Mouse (Mus musculus) frontal cortex, postnatal 14 days (tissue): Measurements from ENCODE around the gene Robo1.

ENCODE experiments used
- DNase-seq, 2 experiments: peaks; one replicate each; pipeline ENCODE4 v3.0.0; 2022; ENCODE audit warnings: low spot score in 2 of 2

Gene Robo1

DNA sequence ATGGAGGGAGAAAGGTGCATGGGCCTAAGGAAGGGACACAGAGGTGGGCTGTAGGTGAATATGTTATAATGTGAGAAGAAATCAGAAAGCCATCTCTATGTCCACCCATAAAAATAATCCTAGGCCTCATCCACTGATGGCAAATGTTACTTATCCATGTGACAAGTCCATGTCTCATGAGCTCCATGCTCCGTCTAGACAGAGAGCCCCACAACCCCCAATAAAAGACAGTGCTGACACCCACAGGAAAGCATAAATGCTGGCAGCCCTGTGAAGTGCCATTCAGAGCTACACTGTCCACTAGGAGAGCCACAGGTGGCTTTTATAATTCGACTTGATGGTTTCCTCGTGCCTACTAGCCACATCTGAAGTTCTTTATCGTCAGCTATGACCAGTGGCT, 694.6 kb downstream of the Robo1 start:
- no peak for DNase-seq

- DNase-seq, result no peak
Measured at GRCm38 (mm10) chr16:73004601-73005000, 696.5 kb downstream of the Robo1 start.

- no peak for DNase-seq
Measured at GRCm38 (mm10) chr16:73005831-73006230, 697.7 kb downstream of the Robo1 start.

DNA sequence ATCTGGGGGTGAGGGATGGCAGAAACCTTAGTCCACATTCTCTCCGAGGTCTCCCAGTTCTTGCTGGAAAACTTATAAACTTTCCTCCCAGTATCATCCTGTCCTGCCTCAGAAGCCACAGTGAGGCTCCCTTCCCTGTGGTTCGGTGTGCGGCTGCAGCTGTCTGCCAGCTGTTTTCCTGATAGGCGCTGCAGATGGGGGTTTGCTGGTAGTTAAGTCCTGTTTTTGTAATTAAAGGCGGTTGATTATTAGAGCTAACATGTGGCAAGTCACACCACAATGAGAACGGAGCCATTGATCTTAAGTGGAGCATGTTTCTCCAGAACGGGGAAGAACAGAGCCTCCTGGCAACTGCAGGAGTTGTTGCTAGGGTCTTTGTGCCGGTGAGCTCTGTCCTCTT, 699.3 kb downstream of the Robo1 start:
- no peak for DNase-seq

- DNase-seq, result no peak
Measured at GRCm38 (mm10) chr16:73011313-73011712, 703.2 kb downstream of the Robo1 start.

DNA sequence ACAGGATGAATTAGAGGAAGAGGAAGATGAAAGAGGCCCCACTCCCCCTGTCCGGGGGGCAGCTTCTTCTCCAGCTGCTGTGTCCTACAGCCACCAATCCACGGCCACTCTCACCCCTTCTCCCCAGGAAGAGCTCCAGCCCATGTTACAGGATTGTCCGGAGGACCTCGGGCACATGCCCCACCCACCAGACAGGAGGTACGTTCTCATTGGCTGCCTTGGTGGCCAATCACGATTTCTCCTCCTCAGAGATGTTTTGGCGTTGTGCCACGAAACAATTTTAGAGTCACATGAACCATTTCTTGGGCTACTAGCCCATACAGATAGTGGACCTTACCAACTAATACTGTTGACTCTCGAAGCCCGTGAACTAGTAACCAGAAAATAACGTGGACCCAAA, 704.8 kb downstream of the Robo1 start:
- no peak for DNase-seq

- no peak for DNase-seq
Measured at GRCm38 (mm10) chr16:73014544-73014943, 706.4 kb downstream of the Robo1 start.

DNA sequence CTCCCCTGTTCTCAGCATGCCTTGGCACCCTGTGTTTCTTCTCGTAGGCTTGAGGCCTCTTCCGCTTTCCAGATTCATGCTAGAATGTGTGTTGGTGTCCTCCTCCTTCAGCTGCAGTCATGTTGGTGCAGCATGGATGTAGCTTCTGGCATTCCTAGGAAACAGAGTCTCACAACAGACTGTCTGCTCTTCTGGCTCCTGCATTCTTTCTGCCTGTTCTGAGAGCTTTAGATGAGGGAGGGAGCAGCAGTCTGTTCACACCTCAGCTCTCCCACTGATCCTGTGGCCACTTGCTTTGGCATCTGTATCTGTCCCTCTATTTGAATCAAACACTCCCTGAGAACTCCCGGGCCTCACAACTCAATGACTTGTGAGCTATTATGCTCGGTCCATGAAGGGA, 707.9 kb downstream of the Robo1 start:
- DNase-seq, result no peak

DNA sequence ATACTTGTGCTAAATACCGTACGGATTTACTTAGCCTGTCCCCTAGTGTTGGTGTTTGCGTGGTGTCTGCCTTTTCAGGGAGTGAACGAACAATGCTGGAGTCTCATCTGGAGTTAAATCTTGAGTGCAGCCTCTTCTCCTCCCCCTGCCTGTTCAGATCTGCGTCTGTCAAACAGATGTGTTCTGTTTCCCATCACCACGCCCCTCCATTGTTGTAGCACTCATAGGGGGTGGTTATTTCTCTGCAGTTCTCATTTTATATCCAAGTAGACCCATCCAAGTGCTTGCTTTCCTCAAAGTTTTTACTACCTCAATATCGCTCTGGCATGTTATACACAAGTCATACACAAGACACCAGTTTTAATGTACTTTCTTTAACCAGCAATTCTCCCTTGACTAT, 708.7 kb downstream of the Robo1 start:
- DNase-seq, result no peak

DNA sequence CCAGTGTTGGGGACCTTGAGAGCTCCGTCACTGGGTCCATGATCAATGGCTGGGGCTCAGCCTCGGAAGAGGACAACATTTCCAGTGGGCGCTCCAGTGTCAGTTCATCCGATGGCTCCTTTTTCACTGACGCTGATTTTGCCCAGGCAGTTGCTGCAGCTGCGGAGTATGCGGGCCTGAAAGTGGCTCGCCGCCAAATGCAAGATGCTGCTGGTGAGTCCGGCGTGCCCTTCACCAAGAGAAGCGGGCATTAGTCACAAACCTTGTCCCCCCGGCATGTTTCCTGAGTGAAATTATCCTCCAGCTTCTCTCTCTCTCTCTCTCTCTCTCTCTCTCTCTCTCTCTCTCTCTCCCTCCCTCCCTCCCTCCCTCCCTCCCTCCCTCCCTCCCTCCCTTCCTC, 716.2 kb downstream of the Robo1 start:
- DNase-seq, result no peak

DNA sequence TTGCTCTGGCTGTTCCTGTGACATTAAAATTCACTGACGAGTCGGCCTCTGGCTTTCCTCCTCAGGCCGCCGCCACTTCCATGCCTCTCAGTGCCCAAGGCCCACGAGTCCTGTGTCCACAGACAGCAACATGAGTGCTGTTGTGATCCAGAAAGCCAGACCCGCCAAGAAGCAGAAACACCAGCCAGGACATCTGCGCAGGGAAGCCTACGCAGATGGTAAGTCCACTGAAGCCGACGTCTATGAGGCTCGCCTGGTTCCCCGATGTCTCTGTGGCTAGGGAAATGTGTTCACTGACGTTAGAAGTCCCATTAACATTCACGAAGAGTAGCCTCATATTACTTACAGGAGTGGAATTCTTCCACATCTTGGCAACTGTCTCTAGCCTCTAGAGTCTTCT, 719.6 kb downstream of the Robo1 start:
- DNase-seq, result no peak

DNA sequence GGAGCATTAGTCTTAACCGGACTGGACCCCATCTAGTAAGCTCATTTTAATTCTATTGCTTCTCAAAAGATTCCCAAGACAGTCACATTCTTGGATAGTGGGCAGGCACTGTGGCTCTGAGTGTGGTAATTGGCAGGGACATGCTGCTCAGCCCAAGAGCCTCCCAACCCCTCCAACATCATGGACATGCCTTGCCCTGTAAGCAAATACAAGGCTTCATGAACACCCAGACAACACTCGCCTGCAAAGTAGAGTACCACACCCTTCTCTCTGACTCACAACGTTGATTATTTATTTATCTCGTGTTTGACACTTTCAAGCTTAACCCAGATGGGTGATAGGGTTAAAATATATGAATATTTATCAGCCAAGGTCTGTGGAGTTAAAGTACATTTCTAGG, 722.9 kb downstream of the Robo1 start:
- no peak for DNase-seq

DNA sequence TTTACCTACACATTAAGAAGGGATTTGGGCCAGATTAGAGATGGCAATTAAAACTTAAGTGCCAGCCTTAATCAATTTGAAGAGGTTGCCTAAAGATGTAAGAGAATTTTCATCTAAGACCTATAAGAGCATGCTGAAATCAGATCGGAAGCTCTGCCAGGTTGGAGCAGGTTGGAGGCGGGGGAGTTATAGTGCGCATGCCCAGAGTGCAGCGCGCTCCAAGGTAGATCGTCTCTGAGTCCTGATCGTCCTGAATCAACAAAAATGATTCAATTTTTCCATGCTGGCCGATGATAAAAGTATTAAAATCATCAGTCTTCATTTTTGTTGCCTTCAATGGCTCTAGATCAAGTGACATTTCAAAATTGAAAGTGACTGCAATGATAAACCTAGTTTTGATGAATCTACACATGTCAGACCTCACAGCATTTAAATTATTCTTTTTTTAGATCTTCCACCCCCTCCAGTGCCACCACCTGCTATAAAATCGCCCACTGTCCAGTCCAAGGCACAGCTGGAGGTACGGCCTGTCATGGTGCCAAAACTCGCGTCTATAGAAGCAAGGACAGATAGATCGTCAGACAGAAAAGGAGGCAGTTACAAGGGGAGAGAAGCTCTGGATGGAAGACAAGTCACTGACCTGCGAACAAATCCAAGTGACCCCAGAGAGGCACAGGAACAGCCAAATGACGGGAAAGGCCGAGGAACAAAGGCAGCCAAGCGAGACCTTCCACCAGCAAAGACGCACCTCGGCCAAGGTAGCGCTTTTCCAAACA, 727.3 kb downstream of the Robo1 start:
- no peak for DNase-seq

- no peak for DNase-seq
Measured at GRCm38 (mm10) chr16:73038552-73038951, 730.4 kb downstream of the Robo1 start.

GRCm38 (mm10) chr16:73062461-73062860, 754.4 kb downstream of the Robo1 start:
- DNase-seq, result no peak

- no peak for DNase-seq
Measured at GRCm38 (mm10) chr16:73067782-73068181, 759.7 kb downstream of the Robo1 start.

GRCm38 (mm10) chr16:73072047-73072446, 763.9 kb downstream of the Robo1 start:
- DNase-seq, result no peak

DNA sequence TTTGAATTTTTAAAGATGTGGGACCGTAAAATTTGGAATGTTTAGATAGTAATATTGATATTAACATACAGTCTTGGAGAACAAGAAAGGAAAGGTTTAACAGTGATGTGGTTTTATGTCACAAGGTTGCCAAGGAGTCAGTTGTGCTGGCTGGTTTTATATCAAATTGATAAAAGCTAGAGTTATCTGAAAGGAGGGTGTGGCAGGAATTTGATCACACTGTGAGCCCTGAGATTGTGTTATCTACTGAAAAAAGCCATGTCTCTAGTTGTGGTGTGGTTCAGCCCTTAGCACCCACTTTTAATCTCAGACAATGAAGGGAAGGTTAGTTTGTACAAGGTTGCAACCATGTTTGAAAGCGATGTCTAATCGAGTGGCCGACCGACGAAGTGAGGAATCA, 764.8 kb downstream of the Robo1 start:
- DNase-seq, result no peak

- no peak for DNase-seq
Measured at GRCm38 (mm10) chr16:73082420-73082819, 774.3 kb downstream of the Robo1 start.

DNA sequence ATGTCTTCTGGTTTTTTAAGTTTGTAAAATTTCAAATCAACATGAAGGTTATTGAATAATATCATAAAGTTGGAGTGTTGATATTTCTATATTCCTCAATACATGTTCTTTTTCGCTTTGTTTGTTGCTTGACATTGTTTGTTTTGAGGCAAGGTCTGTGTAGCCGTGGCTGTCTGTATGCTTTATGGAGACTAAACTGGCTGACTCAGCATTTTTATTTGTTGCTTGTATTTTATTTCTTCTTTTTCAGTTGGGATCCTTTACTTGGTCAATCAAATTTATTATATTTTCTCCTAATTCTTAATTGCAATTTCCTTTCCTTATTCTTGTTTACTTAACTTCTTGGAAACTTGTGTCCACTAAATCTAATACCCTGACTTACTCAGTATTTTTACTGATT, 775.0 kb downstream of the Robo1 start:
- no peak for DNase-seq
